Mouse (Mus musculus) neural tube, embryonic 12.5 days (tissue): ENCODE measurements around the gene Olfr437. TPM values are rescaled to one million over a fixed set of nuclear protein-coding genes. Genes with fewer than 3 reads are reported as not detected.
"Not testable (repeated sequence)": the region's sequence is repeated elsewhere in the genome, so short reads cannot be mapped to it uniquely, and the experiment has no call there.

Experiments used
- ATAC-seq: fragments of 200-750 bp; cut with Nextera tagmentation; 2 replicates; pipeline ENCODE4 v1.8.0; 2017; ENCODE audit warnings: low read depth, mild to moderate bottlenecking, moderate TSS enrichment, moderate library complexity; ENCODE audit not compliant: low FRiP score
- H3K27ac ChIP-seq: fragments of 300-500 bp; sonication (generic); 2 replicates; pipeline ENCODE4 v1.5.1; 2016
- H3K27me3 ChIP-seq: fragments of 300-500 bp; sonication (generic); replicated peaks from 2 replicates; pipeline ENCODE4 v1.6.1; 2016; ENCODE audit warnings: mild to moderate bottlenecking
- H3K36me3 ChIP-seq: fragments of 300-500 bp; sonication (generic); 2 replicates; pipeline ENCODE4 v1.6.1; 2016; ENCODE audit warnings: mild to moderate bottlenecking
- H3K4me1 ChIP-seq: fragments of 300-500 bp; sonication (generic); 2 replicates; pipeline ENCODE4 v1.6.1; 2016
- H3K4me2 ChIP-seq: fragments of 300-500 bp; sonication (generic); replicated peaks from 2 replicates; pipeline ENCODE4 v1.6.1; 2016; ENCODE audit warnings: mild to moderate bottlenecking
- H3K4me3 ChIP-seq: fragments of 300-500 bp; sonication (generic); 2 replicates; pipeline ENCODE4 v1.5.1; 2016
- H3K9ac ChIP-seq: fragments of 300-500 bp; sonication (generic); 2 replicates; pipeline ENCODE4 v1.6.1; 2016; ENCODE audit warnings: mild to moderate bottlenecking
- H3K9me3 ChIP-seq: fragments of 300-500 bp; sonication (generic); 2 replicates; pipeline ENCODE4 v1.6.1; 2016; ENCODE audit warnings: mild to moderate bottlenecking
- WGBS: fragments of 180-500 bp; shearing (Covaris S2); methylation state at CpG from one replicate; pipeline ENCODE4 v1.1.7; 2016; 5-methylcytosine and 5-hydroxymethylcytosine counted together
- polyA plus RNA-seq: library from polyadenylated mRNA; unstranded; fragments of >200 nt; fragmentation: Nextera tagmentation; extraction: Ambion mirVana; gene quantifications from 2 replicates; pipeline ENCODE4 v1.2.1, GENCODE M21; 2016

Gene Olfr437
- polyA plus RNA-seq = not detected in 2 replicates

DNA sequence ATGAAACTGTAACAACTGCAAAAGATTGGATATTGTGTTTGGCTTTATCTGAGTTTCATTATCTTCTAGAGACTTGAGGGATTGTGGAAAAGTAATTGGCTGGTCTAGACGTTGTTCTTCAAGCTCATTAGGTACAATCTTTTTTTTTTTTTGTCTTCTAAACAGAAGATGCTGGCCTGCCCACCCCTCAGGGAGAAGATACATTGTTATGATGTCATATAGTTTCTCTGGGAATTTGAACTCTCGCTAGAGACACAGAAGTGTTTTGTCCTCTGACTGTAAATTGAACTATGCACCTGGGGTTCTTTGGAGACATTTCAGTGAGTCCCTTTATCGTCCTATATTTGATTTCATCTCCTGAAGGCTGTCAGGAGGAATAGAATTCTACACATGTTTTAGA lies at the start of gene Olfr437:
Olfr437 (plus strand) TSS at position 301 of the 400 bp plus-strand sequence.
- Histone ChIP-seq H3K4me3 (no peak within 1 kb of the TSS), H3K9me3 (no peaks in the 10 kb centered on the region), H3K4me2 (no peak within 1 kb of the TSS), H3K36me3 (no peaks in the 10 kb centered on the region), H3K4me1 (no peaks in the 10 kb centered on the region), H3K9ac (no peak within 1 kb of the TSS), H3K27ac (no peak within 1 kb of the TSS), H3K27me3 (no peaks in the 10 kb centered on the region)
- 74% methylated on average over 3 of the region's 3 CpGs for WGBS
- no peak for ATAC-seq

- H3K4me1 ChIP-seq, H3K27me3 ChIP-seq, H3K4me3 ChIP-seq, H3K4me2 ChIP-seq, ATAC-seq, H3K9ac ChIP-seq, H3K36me3 ChIP-seq, H3K9me3 ChIP-seq, H3K27ac ChIP-seq: not testable (repeated sequence)
- WGBS = 84% methylated on average over 2 of the region's 2 CpGs
These were observed 16.8 kb upstream of the Olfr437 start, which contains the start of gene Olfr237-ps1 for GRCm38 (mm10) chr6:43146267-43146666. Olfr237-ps1 (plus strand) TSS chr6:43146567.

- Histone ChIP-seq H3K4me3 (no peak overlapping the region), H3K36me3 (no peaks in the 10 kb centered on the region), H3K4me2 (no peak overlapping the region), H3K4me1 (no peaks in the 10 kb centered on the region), H3K27ac (no peak overlapping the region), H3K9ac (no peak overlapping the region), H3K27me3 (no peaks in the 10 kb centered on the region), H3K9me3 (no peaks in the 10 kb centered on the region)
- 62% methylated on average over 1 of the region's 1 CpGs for WGBS
- no peak for ATAC-seq
These were observed 3.6 kb upstream of the Olfr437 start for GRCm38 (mm10) chr6:43159502-43159901.

- WGBS = 95% methylated on average over 4 of the region's 4 CpGs
These were observed 4.2 kb downstream of the Olfr437 start for GRCm38 (mm10) chr6:43167246-43167645.

GRCm38 (mm10) chr6:43171840-43172239 lies 8.8 kb downstream of the Olfr437 start, which contains the start of gene Olfr13:
Olfr13 (plus strand) TSS chr6:43172140.
- no peak for ATAC-seq
- H3K27ac ChIP-seq = no peak within 1 kb of the TSS
- H3K4me1 ChIP-seq = no peaks in the 10 kb centered on the region
- no peak within 1 kb of the TSS for H3K9ac ChIP-seq
- no peak within 1 kb of the TSS for H3K4me3 ChIP-seq
- no peak within 1 kb of the TSS for H3K4me2 ChIP-seq
- H3K27me3 ChIP-seq = no peaks in the 10 kb centered on the region
- no peaks in the 10 kb centered on the region for H3K9me3 ChIP-seq
- WGBS = 76% methylated on average over 4 of the region's 4 CpGs
- H3K36me3 ChIP-seq = no peaks in the 10 kb centered on the region

More at GRCm38 (mm10) chr6:43167246-43167645, 4.2 kb downstream of the Olfr437 start:
- H3K27me3 ChIP-seq = no peaks in the 10 kb centered on the region
- H3K27ac ChIP-seq = no peak overlapping the region
- no peak overlapping the region for H3K9ac ChIP-seq
- no peaks in the 10 kb centered on the region for H3K9me3 ChIP-seq
- no peaks in the 10 kb centered on the region for H3K4me1 ChIP-seq
- H3K4me3 ChIP-seq = no peak overlapping the region
- no peak for ATAC-seq
- H3K36me3 ChIP-seq = no peaks in the 10 kb centered on the region
- no peak overlapping the region for H3K4me2 ChIP-seq

- Histone ChIP-seq H3K4me1 (no peaks in the 10 kb centered on the region), H3K27ac (no peak overlapping the region), H3K27me3 (no peaks in the 10 kb centered on the region), H3K4me3 (no peak overlapping the region), H3K36me3 (no peaks in the 10 kb centered on the region), H3K9ac (no peak overlapping the region), H3K9me3 (no peaks in the 10 kb centered on the region), H3K4me2 (no peak overlapping the region)
- ATAC-seq = no peak
- WGBS = 81% methylated on average over 1 of the region's 1 CpGs
These were observed 15.0 kb downstream of the Olfr437 start for GRCm38 (mm10) chr6:43178129-43178528.

DNA sequence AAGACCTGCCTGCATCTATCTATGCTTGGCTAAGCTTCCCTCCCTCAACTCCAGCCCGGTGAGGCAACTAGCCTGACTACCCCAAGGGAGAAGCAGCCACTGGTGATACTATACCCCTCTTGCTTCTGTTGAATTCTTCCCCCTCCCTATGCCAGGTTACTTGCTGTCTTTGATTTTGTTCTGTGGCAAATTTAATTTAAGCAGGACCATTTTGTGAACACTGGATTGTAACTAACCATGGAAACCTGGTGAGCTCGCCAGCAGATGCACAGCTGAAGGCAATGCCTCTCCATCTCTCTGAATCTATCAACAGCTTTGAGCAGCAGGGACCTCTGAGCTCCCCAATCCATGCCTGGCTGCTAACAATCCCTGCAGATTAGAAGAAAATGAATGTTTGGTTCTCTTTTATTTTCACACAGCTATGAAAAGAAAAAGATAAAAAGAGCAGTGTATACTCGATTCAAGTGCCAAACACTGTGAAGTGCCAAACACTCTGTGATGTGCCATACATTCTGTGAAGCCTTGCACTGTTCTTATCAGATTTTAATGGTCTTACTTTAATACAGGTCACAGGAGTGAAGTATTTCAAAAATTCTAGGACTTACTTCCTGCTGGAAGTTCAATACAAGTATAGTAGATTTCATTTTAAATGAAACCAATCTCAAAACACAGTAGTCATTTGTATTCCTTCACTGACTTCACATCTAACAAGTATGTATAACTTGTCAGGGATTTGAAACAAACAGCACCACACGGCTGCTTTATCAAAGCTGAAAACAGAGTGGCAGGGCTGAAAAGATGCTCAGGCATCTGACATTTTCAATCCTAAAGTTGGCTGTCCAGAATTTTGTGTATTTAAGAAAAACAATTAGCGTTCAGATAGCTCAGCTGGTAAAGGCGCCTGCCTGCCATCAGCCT lies 15.8 kb downstream of the Olfr437 start:
- Histone ChIP-seq H3K4me1 (no peaks in the 10 kb centered on the region), H3K9me3 (no peaks in the 10 kb centered on the region), H3K4me3 (no peak overlapping the region), H3K27ac (no peak overlapping the region), H3K9ac (no peak overlapping the region), H3K27me3 (no peaks in the 10 kb centered on the region), H3K36me3 (no peaks in the 10 kb centered on the region), H3K4me2 (no peak overlapping the region)
- no peak for ATAC-seq
- WGBS = 69% methylated on average over 6 of the region's 6 CpGs

DNA sequence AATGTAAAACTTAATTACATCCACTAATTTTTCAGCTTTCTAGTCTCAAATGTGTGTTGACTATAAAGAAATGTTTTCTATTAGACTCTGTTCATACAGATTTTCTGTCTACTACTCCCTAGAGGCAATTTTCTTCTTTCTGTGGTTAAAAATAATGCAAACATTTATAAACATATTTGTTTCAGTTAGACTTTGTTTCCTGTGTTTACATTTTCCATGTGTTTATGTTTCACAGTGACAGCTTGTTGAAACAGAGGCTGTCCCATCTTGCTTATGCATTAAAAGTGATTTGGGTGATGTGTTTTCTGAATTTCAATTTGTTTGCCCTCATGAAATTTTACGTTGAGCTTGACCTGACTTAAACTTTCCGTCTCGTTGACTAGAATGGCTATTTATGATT lies 27.9 kb downstream of the Olfr437 start:
- H3K36me3 ChIP-seq = no peaks in the 10 kb centered on the region
- H3K9ac ChIP-seq = no peak overlapping the region
- H3K27me3 ChIP-seq = no peaks in the 10 kb centered on the region
- H3K4me1 ChIP-seq = no peaks in the 10 kb centered on the region
- no peak overlapping the region for H3K27ac ChIP-seq
- H3K4me3 ChIP-seq = no peak overlapping the region
- no peak for ATAC-seq
- 84% methylated on average over 3 of the region's 3 CpGs for WGBS
- no peak overlapping the region for H3K4me2 ChIP-seq
- no peaks in the 10 kb centered on the region for H3K9me3 ChIP-seq

DNA sequence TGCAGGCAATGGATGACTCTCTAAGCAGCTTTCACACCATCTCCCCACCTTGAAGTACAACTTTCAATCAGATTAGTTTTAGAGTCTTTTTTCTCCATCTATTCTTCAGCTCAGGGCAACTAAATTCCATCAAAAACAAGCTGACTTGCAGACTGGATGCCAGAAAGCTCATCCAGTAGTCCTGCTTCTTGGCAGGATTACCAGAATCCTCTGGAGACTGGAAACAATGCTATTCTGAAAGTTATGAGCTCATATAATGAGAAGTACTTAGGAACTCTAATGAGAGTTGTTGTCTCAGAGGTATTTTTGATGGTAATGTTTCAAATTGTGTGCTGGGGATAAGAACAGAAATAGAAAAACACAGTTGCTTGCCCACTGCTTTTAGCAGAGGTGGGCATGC lies 33.7 kb downstream of the Olfr437 start, which contains the start of gene Olfr435:
Olfr435 (plus strand) TSS at position 366 of the 400 bp plus-strand sequence.
- H3K9ac ChIP-seq = no peak within 1 kb of the TSS
- ATAC-seq = no peak
- no peaks in the 10 kb centered on the region for H3K9me3 ChIP-seq
- H3K4me2 ChIP-seq = no peak within 1 kb of the TSS
- H3K36me3 ChIP-seq = no peaks in the 10 kb centered on the region
- no peak within 1 kb of the TSS for H3K4me3 ChIP-seq
- H3K27me3 ChIP-seq = no peaks in the 10 kb centered on the region
- H3K27ac ChIP-seq = no peak within 1 kb of the TSS
- H3K4me1 ChIP-seq = no peaks in the 10 kb centered on the region

- no peak for ATAC-seq
These were observed 35.0 kb downstream of the Olfr437 start for GRCm38 (mm10) chr6:43198094-43198493.

DNA sequence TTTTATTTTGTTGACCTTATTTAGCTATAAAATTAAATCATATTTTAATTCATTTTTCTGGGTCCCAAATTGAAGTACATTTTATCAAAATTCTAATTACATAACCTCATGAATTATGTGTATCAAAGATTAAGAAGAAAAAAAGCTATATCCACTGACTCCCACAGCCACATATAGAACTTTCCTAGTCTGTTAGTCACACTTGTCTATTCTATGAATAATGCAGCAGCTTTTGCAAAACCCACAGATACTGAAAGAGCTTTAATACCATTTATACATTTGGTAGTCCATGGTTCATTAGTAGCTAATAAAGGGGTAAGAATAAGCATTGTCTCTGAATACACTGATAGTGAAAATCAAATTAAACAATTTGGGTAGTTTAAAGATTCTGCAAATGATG lies 39.7 kb downstream of the Olfr437 start:
- Histone ChIP-seq H3K9ac (no peak overlapping the region), H3K9me3 (no peaks in the 10 kb centered on the region), H3K4me2 (no peak overlapping the region), H3K27ac (no peak overlapping the region), H3K36me3 (no peaks in the 10 kb centered on the region), H3K4me1 (no peaks in the 10 kb centered on the region), H3K27me3 (no peaks in the 10 kb centered on the region), H3K4me3 (no peak overlapping the region)
- no peak for ATAC-seq

More at GRCm38 (mm10) chr6:43198094-43198493, 35.0 kb downstream of the Olfr437 start:
- 84% methylated on average over 3 of the region's 3 CpGs for WGBS
- Histone ChIP-seq H3K4me3 (no peak overlapping the region), H3K36me3 (no peaks in the 10 kb centered on the region), H3K27ac (no peak overlapping the region), H3K27me3 (no peaks in the 10 kb centered on the region), H3K4me2 (no peak overlapping the region), H3K9me3 (no peaks in the 10 kb centered on the region), H3K9ac (no peak overlapping the region), H3K4me1 (no peaks in the 10 kb centered on the region)

- WGBS = 27% methylated on average over 2 of the region's 2 CpGs
- Histone ChIP-seq H3K4me1 (no peaks in the 10 kb centered on the region), H3K27me3 (no peaks in the 10 kb centered on the region), H3K9me3 (no peaks in the 10 kb centered on the region), H3K4me2 (no peak overlapping the region), H3K27ac (no peak overlapping the region), H3K36me3 (no peaks in the 10 kb centered on the region), H3K4me3 (no peak overlapping the region), H3K9ac (no peak overlapping the region)
- no peak for ATAC-seq
These were observed 42.3 kb downstream of the Olfr437 start for GRCm38 (mm10) chr6:43205355-43205754.

GRCm38 (mm10) chr6:43212873-43213272 lies 49.8 kb downstream of the Olfr437 start, which contains the start of gene Olfr434:
Olfr434 (plus strand) TSS chr6:43213021.
- H3K27me3 ChIP-seq, H3K4me3 ChIP-seq, H3K4me2 ChIP-seq, H3K4me1 ChIP-seq, H3K36me3 ChIP-seq, ATAC-seq, H3K27ac ChIP-seq, H3K9me3 ChIP-seq, H3K9ac ChIP-seq: not testable (repeated sequence)
